Mouse (Mus musculus) heart, postnatal 0 days (tissue): ENCODE measurements at regions not wholly inside any gene's neighbourhood (a gene's known extent, or its start where the extent isn't known, plus 50 kb on each side); places are given as distances from the start of the nearest gene placed in this dataset.

ENCODE experiments used
- CTCF ChIP-seq: IDR thresholded peaks from 2 replicates; pipeline ENCODE4 v1.5.1; 2016; ENCODE audit warnings: antibody characterized with exemption, control low read depth, low read depth
- EP300 ChIP-seq: IDR thresholded peaks from 2 replicates; pipeline ENCODE4 v1.6.1; 2016; ENCODE audit warnings: antibody characterized with exemption, low read depth

GRCm38 (mm10) chr15:13303456-13303855 lies 130.0 kb upstream of the Cdh6 start:
- no peak for TF ChIP-seq CTCF
- TF ChIP-seq EP300: no peak
